Mouse (Mus musculus) heart, postnatal 0 days (tissue): Measurements from ENCODE around the gene Cfdp1. TPM values are rescaled to one million over a fixed set of nuclear protein-coding genes. Genes with fewer than 3 reads are reported as not detected.

Experiments
- ATAC-seq: fragments of 200-750 bp; cut with Nextera tagmentation; 2 replicates; pipeline ENCODE4 v1.8.0; 2017; ENCODE audit warnings: low read depth, moderate number of reproducible peaks, moderate library complexity; ENCODE audit not compliant: insufficient read depth
- DNase-seq: peaks from one replicate; pipeline ENCODE4 v3.0.0-alpha.2; 2016; ENCODE audit warnings: low spot score
- H3K27ac ChIP-seq: fragments of 300-500 bp; sonication (generic); 2 replicates; pipeline ENCODE4 v1.5.1; 2014; ENCODE audit warnings: low read depth, mild to moderate bottlenecking
- H3K27me3 ChIP-seq: fragments of 300-500 bp; sonication (generic); 2 replicates; pipeline ENCODE4 v1.6.1; 2014; ENCODE audit warnings: low read length, mixed read lengths; ENCODE audit not compliant: control insufficient read depth, insufficient read depth
- H3K36me3 ChIP-seq: fragments of 300-500 bp; sonication (generic); replicated peaks from 2 replicates; pipeline ENCODE4 v1.6.1; 2014; ENCODE audit warnings: low read length, mixed read lengths; ENCODE audit not compliant: control insufficient read depth, insufficient read depth
- H3K4me1 ChIP-seq: fragments of 300-500 bp; sonication (generic); 2 replicates; pipeline ENCODE4 v1.6.1; 2014; ENCODE audit warnings: antibody characterized with exemption; ENCODE audit not compliant: control insufficient read depth, insufficient read depth
- H3K4me2 ChIP-seq: fragments of 300-500 bp; sonication (generic); 2 replicates; pipeline ENCODE4 v1.6.1; 2014; ENCODE audit warnings: low read depth, mild to moderate bottlenecking, low read length, moderate library complexity
- H3K4me3 ChIP-seq: fragments of 300-500 bp; sonication (generic); 2 replicates; pipeline ENCODE4 v1.5.1; 2014; ENCODE audit warnings: low read depth, low read length
- H3K9ac ChIP-seq: fragments of 300-500 bp; sonication (generic); replicated peaks from 2 replicates; pipeline ENCODE4 v1.6.1; 2014; ENCODE audit warnings: low read depth, low read length, mixed read lengths
- H3K9me3 ChIP-seq: fragments of 300-500 bp; sonication (generic); replicated peaks from 2 replicates; pipeline ENCODE4 v1.6.1; 2016; ENCODE audit warnings: low read length; ENCODE audit not compliant: control insufficient read depth
- CTCF ChIP-seq: IDR thresholded peaks from 2 replicates; pipeline ENCODE4 v1.5.1; 2016; ENCODE audit warnings: antibody characterized with exemption, control low read depth, low read depth
- EP300 ChIP-seq: IDR thresholded peaks from 2 replicates; pipeline ENCODE4 v1.6.1; 2016; ENCODE audit warnings: antibody characterized with exemption, low read depth
- WGBS: fragments of 180-500 bp; shearing (Covaris S2); extraction: QIAGEN DNeasy Blood & Tissue Kit; methylation state at CpG from one replicate; pipeline ENCODE4 v1.1.7; 2014; 5-methylcytosine and 5-hydroxymethylcytosine counted together
- polyA plus RNA-seq: library from polyadenylated mRNA; unstranded; fragments of >200 nt; fragmentation: Nextera tagmentation; extraction: Ambion mirVana; gene quantifications from 2 replicates; pipeline ENCODE4 v1.2.1, GENCODE M21; 2015
- total RNA-seq: library from RNA; depleted of rRNA; stranded (reverse); fragments of >200 nt; gene quantifications from 2 replicates; pipeline ENCODE4 v1.2.3, GENCODE M21; 2014; ENCODE audit warnings: low replicate concordance

Cfdp1 gene
- total and polyA plus RNA-seq, 2 experiments from 2014 or later, result 16.1 to 85.4 TPM

DNA sequence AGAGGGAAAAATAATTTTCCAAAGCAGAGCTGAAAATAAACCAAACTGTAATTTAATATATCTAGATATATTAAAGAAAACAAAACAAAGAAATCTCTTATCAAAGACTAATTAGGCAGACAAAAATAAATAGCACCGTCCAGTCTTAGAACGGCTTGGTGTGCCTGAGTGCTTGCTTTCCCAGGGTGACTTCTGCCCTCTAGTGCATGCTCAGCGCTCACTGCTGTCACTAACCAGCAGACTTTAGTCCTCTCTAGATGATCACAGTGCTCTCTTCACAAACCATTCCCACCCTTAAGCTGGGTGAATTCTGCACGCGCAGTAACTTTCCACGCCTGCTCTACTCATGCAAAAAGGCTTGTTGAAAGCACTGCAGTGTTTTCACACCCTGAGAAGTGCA, 28.9 kb downstream of the Cfdp1 start:
- 0 out of 2 replicates have a peak, but pooled peaks cover 4% of the 10 kb centered on the region for H3K4me1 ChIP-seq
- H3K27me3 ChIP-seq, result no peaks in the 10 kb centered on the region
- no peak overlapping the region for H3K4me3 ChIP-seq
- no peak overlapping the region for H3K27ac ChIP-seq
- no peak overlapping the region for H3K4me2 ChIP-seq
- H3K9ac ChIP-seq, result no peak overlapping the region
- H3K36me3 ChIP-seq, result peaks cover 40% of the 10 kb centered on the region
- ATAC-seq, result peak; percentile 75
- no peak for DNase-seq
- WGBS, result 39% methylated on average over 6 of the region's 6 CpGs
- no peaks in the 10 kb centered on the region for H3K9me3 ChIP-seq
- TF ChIP-seq CTCF (peak; percentile 71), EP300 (no peak)

DNA sequence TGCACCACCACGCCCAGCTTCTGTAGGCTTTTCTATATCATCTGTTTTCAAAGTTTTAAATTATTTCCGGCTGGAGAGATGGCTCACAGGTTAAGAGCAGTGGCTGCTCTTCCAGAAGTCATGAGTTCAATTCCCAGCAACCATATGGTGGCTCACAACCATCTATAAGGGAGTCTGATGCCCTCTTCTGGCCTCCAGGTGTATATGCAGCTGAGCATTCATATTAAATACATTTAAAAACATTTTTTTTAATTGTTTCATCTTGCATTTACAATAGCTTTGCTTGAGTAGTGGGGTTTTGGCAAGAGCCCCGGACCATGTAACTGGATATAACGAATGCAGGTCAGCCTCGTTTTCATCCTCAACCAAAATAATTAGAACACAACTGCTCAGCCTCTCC, 29.8 kb downstream of the Cfdp1 start:
- TF ChIP-seq CTCF, result peak; percentile 26; the same call in 1 of the 2 replicates
- TF ChIP-seq EP300, result no peak
- H3K9me3 ChIP-seq, result no peaks in the 10 kb centered on the region
- DNase-seq, result no peak
- H3K9ac ChIP-seq, result no peak overlapping the region
- H3K4me1 ChIP-seq, result peaks cover 7% of the 10 kb centered on the region; the same call in 1 of the 2 replicates
- no peaks in the 10 kb centered on the region for H3K27me3 ChIP-seq
- H3K27ac ChIP-seq, result no peak overlapping the region
- H3K36me3 ChIP-seq, result peaks cover 41% of the 10 kb centered on the region
- H3K4me3 ChIP-seq, result no peak overlapping the region
- 96% methylated on average over 5 of the region's 5 CpGs for WGBS
- no peak for ATAC-seq
- H3K4me2 ChIP-seq, result no peak overlapping the region

DNA sequence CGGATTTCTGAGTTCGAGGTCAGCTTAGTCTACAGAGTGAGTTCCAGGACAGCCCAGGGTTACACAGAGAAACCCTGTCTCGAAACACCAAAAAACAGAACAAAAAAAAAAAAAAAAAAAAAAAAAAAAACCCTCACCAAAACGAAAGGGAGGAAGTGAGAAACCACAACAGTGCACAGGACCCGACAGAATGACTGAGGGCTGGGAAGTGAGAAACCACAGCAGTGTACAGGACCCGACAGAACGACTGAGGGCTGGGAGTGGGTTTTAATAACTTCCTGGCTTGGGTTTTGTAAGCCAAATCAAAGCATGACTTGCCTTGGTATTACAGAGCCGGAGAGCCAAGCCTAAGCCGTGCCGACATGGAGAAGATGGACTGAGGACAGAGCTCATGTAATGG, 32.9 kb downstream of the Cfdp1 start:
- TF ChIP-seq EP300 (no peak), CTCF (no peak)
- no peaks in the 10 kb centered on the region for H3K27me3 ChIP-seq
- DNase-seq (no peak), ATAC-seq (no peak)
- peaks cover 13% of the 10 kb centered on the region for H3K4me1 ChIP-seq
- no peak overlapping the region for H3K4me2 ChIP-seq
- H3K9ac ChIP-seq, result no peak overlapping the region
- H3K9me3 ChIP-seq, result no peaks in the 10 kb centered on the region
- H3K36me3 ChIP-seq, result peaks cover 24% of the 10 kb centered on the region; the same call in 1 of the 2 replicates
- H3K4me3 ChIP-seq, result no peak overlapping the region
- 78% methylated on average over 10 of the region's 10 CpGs for WGBS
- H3K27ac ChIP-seq, result peak overlapping the region; percentile 46; the same call in 1 of the 2 replicates

DNA sequence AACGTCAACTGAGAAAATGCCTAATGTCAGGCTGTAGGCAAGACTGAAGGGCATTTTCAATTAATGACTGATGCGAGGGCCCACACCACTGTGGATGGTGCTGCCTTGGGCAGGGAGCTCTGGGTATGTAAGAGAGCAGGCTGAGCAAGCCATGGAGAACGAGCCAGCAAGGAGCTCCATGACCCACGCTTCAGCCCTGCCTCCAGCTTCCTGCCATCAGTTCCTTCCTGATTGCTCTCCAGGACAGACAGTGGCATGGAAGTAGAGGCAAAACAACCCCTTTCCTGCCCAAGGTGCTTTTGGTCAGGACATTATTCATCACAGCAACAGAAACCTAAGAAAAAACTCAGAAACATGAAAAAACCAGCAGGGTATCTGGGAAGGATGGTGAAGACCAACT, 33.4 kb downstream of the Cfdp1 start:
- DNase-seq (no peak), ATAC-seq (no peak)
- H3K4me2 ChIP-seq, result no peak overlapping the region
- H3K9ac ChIP-seq, result no peak overlapping the region
- peak overlapping the region; percentile 68 for H3K27ac ChIP-seq
- peaks cover 21% of the 10 kb centered on the region; the same call in 1 of the 2 replicates for H3K36me3 ChIP-seq
- TF ChIP-seq CTCF (no peak), EP300 (no peak)
- WGBS, result 82% methylated on average over 4 of the region's 4 CpGs
- H3K4me3 ChIP-seq, result no peak overlapping the region
- peaks cover 13% of the 10 kb centered on the region for H3K4me1 ChIP-seq
- H3K27me3 ChIP-seq, result no peaks in the 10 kb centered on the region
- H3K9me3 ChIP-seq, result no peaks in the 10 kb centered on the region

DNA sequence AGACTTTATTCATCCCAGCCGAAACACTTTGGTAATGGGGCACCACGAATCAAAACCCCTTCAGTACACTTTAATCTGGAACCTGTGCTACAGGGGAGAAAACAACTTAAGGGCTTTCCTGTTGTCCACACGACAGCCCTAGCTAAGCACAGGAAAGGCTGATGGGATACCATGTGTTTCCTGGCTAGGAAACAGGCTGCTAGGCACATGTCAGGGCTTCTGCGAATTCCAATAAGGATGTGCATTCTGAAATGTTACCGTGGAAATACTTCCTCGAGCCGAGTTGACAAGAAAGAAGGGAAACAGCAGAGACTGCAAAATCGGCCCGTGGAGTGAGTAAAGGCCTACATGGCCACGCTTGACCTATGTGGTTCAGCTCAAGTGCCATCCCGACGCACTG, 34.1 kb downstream of the Cfdp1 start:
- H3K4me2 ChIP-seq, result no peak overlapping the region
- TF ChIP-seq CTCF (no peak), EP300 (peak; percentile 38; the same call in 1 of the 2 replicates)
- DNase-seq (no peak), ATAC-seq (peak; percentile 56; the same call in 1 of the 2 replicates)
- WGBS, result 78% methylated on average over 12 of the region's 12 CpGs
- H3K36me3 ChIP-seq, result peaks cover 21% of the 10 kb centered on the region; the same call in 1 of the 2 replicates
- H3K4me1 ChIP-seq, result peaks cover 13% of the 10 kb centered on the region
- H3K9me3 ChIP-seq, result no peaks in the 10 kb centered on the region
- H3K4me3 ChIP-seq, result no peak overlapping the region
- peak overlapping the region; percentile 68 for H3K27ac ChIP-seq
- H3K27me3 ChIP-seq, result no peaks in the 10 kb centered on the region
- no peak overlapping the region for H3K9ac ChIP-seq

DNA sequence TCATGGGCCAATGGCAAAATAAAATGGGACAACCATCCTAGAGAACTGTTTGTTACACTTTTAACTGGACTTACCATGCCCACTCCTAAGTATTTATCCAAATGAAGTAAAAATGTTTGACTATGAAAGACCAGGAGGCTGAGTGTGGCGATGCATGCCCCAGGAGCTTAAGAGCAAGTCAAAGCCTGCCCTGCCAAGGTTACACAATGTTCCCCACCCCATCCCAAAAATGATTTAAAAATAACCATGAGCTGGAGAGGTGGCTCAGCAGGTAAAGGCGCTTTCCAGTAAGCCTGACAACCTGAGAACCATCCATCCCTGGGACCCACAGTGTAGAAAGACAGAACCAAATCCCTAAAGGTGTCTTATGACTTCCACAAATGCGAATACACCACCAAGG, 35.5 kb downstream of the Cfdp1 start:
- H3K36me3 ChIP-seq, result peaks cover 22% of the 10 kb centered on the region; the same call in 1 of the 2 replicates
- no peak overlapping the region for H3K9ac ChIP-seq
- DNase-seq (no peak), ATAC-seq (no peak)
- no peak overlapping the region for H3K4me3 ChIP-seq
- TF ChIP-seq EP300, result no peak
- TF ChIP-seq CTCF, result no peak
- H3K27ac ChIP-seq, result peak overlapping the region; percentile 48; the same call in 1 of the 2 replicates
- peaks cover 13% of the 10 kb centered on the region for H3K4me1 ChIP-seq
- no peaks in the 10 kb centered on the region for H3K9me3 ChIP-seq
- WGBS, result 88% methylated on average over 3 of the region's 3 CpGs
- no peak overlapping the region for H3K4me2 ChIP-seq
- H3K27me3 ChIP-seq, result no peaks in the 10 kb centered on the region
